Mouse (Mus musculus) spleen, adult 12 weeks (tissue): Measurements from ENCODE around the gene Gm16867.
"Not testable (repeated sequence)": the region's sequence is repeated elsewhere in the genome, so short reads cannot be mapped to it uniquely, and the experiment has no call there.

Experiments used
- DNase-seq: peaks from one replicate; pipeline ENCODE4 v3.0.0; 2022; ENCODE audit warnings: low spot score

The Gm16867 gene

GRCm38 (mm10) chr14:69467612-69468366 lies 35.4 kb downstream of the Gm16867 start:
- DNase-seq = not testable (repeated sequence)

- not testable (repeated sequence) for DNase-seq
Measured at GRCm38 (mm10) chr14:69464465-69464864, 38.7 kb downstream of the Gm16867 start.

- not testable (repeated sequence) for DNase-seq
Measured at GRCm38 (mm10) chr14:69457691-69458090, 45.5 kb downstream of the Gm16867 start.

GRCm38 (mm10) chr14:69454640-69455039 lies 48.5 kb downstream of the Gm16867 start:
- DNase-seq = not testable (repeated sequence)

GRCm38 (mm10) chr14:69448845-69449244 lies 54.3 kb downstream of the Gm16867 start:
- DNase-seq = not testable (repeated sequence)

GRCm38 (mm10) chr14:69447006-69447405 lies 56.2 kb downstream of the Gm16867 start:
- not testable (repeated sequence) for DNase-seq

GRCm38 (mm10) chr14:69443092-69443692 lies 60.0 kb downstream of the Gm16867 start:
- DNase-seq = not testable (repeated sequence)

GRCm38 (mm10) chr14:69440955-69441354 lies 62.2 kb downstream of the Gm16867 start:
- not testable (repeated sequence) for DNase-seq

GRCm38 (mm10) chr14:69438678-69439214 lies 64.4 kb downstream of the Gm16867 start:
- DNase-seq = not testable (repeated sequence)

GRCm38 (mm10) chr14:69421003-69421402 lies 82.2 kb downstream of the Gm16867 start:
- DNase-seq = not testable (repeated sequence)

- DNase-seq = not testable (repeated sequence)
Measured at GRCm38 (mm10) chr14:69417545-69417944, 85.6 kb downstream of the Gm16867 start.
